Mouse (Mus musculus) cerebellum, adult 2 months (tissue): ENCODE data around the gene Sult1e1. TPM values are rescaled to one million over a fixed set of nuclear protein-coding genes. Genes with fewer than 3 reads are reported as not detected.

ENCODE experiments used
- DNase-seq, 2 experiments: peaks; one replicate each; pipeline ENCODE4 v3.0.0; 2021
- H3K27ac ChIP-seq: fragments of 200-500 bp; 2 replicates; pipeline ENCODE4 v1.5.1; 2012; ENCODE audit warnings: low read length, control low read depth, inconsistent platforms; ENCODE audit not compliant: insufficient read depth
- H3K27me3 ChIP-seq: fragments of 200-500 bp; 2 replicates; pipeline ENCODE4 v1.6.1; 2012; ENCODE audit warnings: inconsistent platforms, mild to moderate bottlenecking, low read length, moderate library complexity; ENCODE audit not compliant: control insufficient read depth, insufficient read depth
- H3K4me1 ChIP-seq: fragments of 200-500 bp; 2 replicates; pipeline ENCODE4 v1.6.1; 2011; ENCODE audit warnings: low read length; ENCODE audit not compliant: control insufficient read depth, insufficient read depth
- H3K4me3 ChIP-seq: fragments of 200-500 bp; replicated peaks from 2 replicates; pipeline ENCODE3; 2011; ENCODE audit warnings: mild to moderate bottlenecking, low read depth, low read length, control low read depth; ENCODE audit not compliant: insufficient read depth
- CTCF ChIP-seq: fragments of 200-500 bp; IDR thresholded peaks from 2 replicates; pipeline ENCODE4 v1.5.1; 2011; ENCODE audit warnings: low read depth, mild to moderate bottlenecking, control low read depth, low read length, moderate library complexity, borderline replicate concordance; ENCODE audit not compliant: insufficient read depth
- POLR2A ChIP-seq: fragments of 200-500 bp; IDR thresholded peaks from 2 replicates; pipeline ENCODE4 v1.6.1; 2011; ENCODE audit warnings: low read length, control low read depth, borderline replicate concordance; ENCODE audit not compliant: insufficient read depth
- WGBS: fragments of 180-500 bp; shearing (Covaris S2); methylation state at CpG from one replicate; pipeline ENCODE4 v1.1.7; 2018; 5-methylcytosine and 5-hydroxymethylcytosine counted together
- polyA plus RNA-seq: library from polyadenylated mRNA; depleted of rRNA; stranded (reverse); fragments of >200 nt; gene quantifications from 2 replicates; pipeline ENCODE4 v1.2.3, GENCODE M21; 2012

Gene Sult1e1
- polyA plus RNA-seq, 1 experiment = not detected

- DNase-seq = no peak
- WGBS = 72% methylated on average over 5 of the region's 5 CpGs
- Histone ChIP-seq H3K27me3 (no peaks in the 10 kb centered on the region), H3K4me1 (no peaks in the 10 kb centered on the region), H3K27ac (no peak overlapping the region), H3K4me3 (no peak overlapping the region)
- TF ChIP-seq POLR2A = no peak
- no peak for TF ChIP-seq CTCF
These were observed 17.9 kb downstream of the Sult1e1 start for GRCm38 (mm10) chr5:87573490-87573889.

DNA sequence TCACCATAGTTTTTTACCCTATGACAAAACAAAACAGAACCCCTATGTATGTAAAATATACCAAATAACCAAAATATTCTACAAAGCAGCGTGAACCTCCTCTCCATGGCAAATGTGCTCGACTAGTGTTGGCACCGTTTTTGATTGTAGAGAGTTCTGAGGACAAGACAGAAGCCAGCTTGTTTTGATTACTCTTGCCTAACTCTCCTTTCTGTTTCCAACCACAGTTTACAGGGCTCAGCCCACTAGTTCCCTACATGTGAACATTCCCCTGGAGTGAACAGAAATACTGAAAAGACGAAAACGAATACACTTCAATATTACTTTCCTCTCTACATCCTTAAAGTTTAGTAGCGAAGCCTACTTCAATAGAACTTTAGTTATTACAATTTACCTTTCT lies 18.6 kb downstream of the Sult1e1 start:
- TF ChIP-seq POLR2A = no peak
- TF ChIP-seq CTCF = no peak
- H3K4me1 ChIP-seq = no peaks in the 10 kb centered on the region
- 79% methylated on average over 6 of the region's 6 CpGs for WGBS

DNA sequence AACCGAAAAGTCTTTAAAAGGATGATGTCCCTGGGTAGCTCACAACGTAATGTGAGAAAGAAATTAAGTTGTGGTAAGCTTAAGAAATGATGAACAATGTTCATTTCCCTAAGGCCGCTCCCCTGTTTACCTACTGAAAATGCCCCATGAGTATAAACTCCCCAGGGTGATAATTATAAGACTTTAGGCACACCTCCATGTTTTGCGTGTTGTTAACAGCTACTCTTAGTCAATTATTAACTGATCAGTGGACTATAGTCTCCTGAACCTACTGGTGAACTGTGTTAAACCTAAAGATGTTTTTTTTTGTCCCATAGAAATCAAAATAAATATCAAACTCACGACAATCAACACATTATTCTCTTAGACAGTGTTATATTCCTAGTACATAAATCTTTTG lies 22.5 kb downstream of the Sult1e1 start, which contains the start of gene Sult1d1:
TSS of gene Sult1d1 (minus strand) at position 183 of the 400 bp plus-strand sequence.
- TF ChIP-seq CTCF = no peak
- TF ChIP-seq POLR2A = no peak

More for the DNA sequence above, 18.6 kb downstream of the Sult1e1 start:
- Histone ChIP-seq H3K27ac (no peak overlapping the region), H3K27me3 (no peaks in the 10 kb centered on the region), H3K4me3 (no peak overlapping the region)
- no peak for DNase-seq

DNA sequence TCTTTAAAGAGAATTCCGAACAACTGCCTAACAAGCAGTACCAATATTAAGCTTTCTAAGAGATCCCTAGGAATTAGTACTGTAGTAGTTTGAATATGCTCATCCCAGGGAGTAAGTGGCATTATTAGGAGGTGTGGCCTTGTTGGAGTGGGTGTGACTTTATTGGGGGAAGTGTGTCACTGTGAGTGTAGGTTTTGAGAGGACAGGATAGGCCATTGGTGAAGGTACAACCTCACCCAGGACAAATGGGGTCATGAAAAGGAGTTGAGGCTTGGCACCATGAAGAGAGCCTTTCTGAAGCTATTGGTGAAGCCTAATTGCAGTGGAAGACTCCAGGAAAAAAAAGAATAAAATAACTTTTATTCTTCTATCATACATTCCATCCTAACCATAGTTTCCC lies 24.1 kb downstream of the Sult1e1 start:
- DNase-seq = no peak
- H3K4me1 ChIP-seq = no peaks in the 10 kb centered on the region
- 80% methylated on average over 1 of the region's 1 CpGs for WGBS
- H3K4me3 ChIP-seq = no peak overlapping the region
- H3K27me3 ChIP-seq = no peaks in the 10 kb centered on the region
- no peak for TF ChIP-seq CTCF
- TF ChIP-seq POLR2A = no peak
- H3K27ac ChIP-seq = no peak overlapping the region

More for the DNA sequence above, 22.5 kb downstream of the Sult1e1 start, which contains the start of gene Sult1d1:
- WGBS = 87% methylated on average over 5 of the region's 5 CpGs
- DNase-seq = no peak
- Histone ChIP-seq H3K4me3 (no peak within 1 kb of the TSS), H3K27me3 (no peaks in the 10 kb centered on the region), H3K27ac (no peak within 1 kb of the TSS), H3K4me1 (no peaks in the 10 kb centered on the region)

DNA sequence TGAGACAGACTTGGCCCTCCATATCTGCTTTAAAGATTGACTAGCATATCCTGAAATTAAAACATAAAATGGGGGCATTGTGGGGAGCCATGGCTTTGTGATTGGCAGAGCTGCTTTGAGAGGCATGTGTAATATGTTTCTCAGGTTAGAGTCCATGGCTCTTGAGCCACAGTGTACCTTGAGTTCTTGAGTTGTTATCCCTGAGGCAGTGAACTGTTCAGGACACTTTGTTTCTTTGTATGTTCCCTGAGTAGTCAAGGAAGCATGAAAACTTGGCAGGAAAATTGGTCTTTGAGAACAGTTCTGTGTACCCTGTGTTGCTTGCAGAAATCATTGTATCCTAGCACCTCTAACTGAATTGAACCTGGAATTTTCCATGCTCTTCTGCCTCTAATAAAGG lies 28.4 kb downstream of the Sult1e1 start:
- no peaks in the 10 kb centered on the region for H3K27me3 ChIP-seq
- H3K27ac ChIP-seq = no peak overlapping the region
- DNase-seq = no peak
- no peak overlapping the region for H3K4me3 ChIP-seq
- TF ChIP-seq CTCF (no peak), POLR2A (no peak)
- no peaks in the 10 kb centered on the region for H3K4me1 ChIP-seq

GRCm38 (mm10) chr5:87562526-87562925 lies 28.9 kb downstream of the Sult1e1 start:
- TF ChIP-seq CTCF (no peak), POLR2A (no peak)
- 77% methylated on average over 4 of the region's 4 CpGs for WGBS
- H3K4me3 ChIP-seq = no peak overlapping the region
- no peaks in the 10 kb centered on the region for H3K4me1 ChIP-seq
- no peak overlapping the region for H3K27ac ChIP-seq
- no peaks in the 10 kb centered on the region for H3K27me3 ChIP-seq
- no peak for DNase-seq

- Histone ChIP-seq H3K27ac (no peak overlapping the region), H3K4me3 (no peak overlapping the region), H3K27me3 (no peaks in the 10 kb centered on the region), H3K4me1 (no peaks in the 10 kb centered on the region)
- TF ChIP-seq POLR2A (no peak), CTCF (no peak)
- 74% methylated on average over 5 of the region's 5 CpGs for WGBS
- DNase-seq = no peak
These were observed 31.2 kb downstream of the Sult1e1 start for GRCm38 (mm10) chr5:87560145-87560544.

GRCm38 (mm10) chr5:87550935-87551334 lies 40.5 kb downstream of the Sult1e1 start:
- H3K4me1 ChIP-seq = no peaks in the 10 kb centered on the region
- H3K27ac ChIP-seq = no peak overlapping the region
- no peaks in the 10 kb centered on the region for H3K27me3 ChIP-seq
- no peak overlapping the region for H3K4me3 ChIP-seq
- WGBS = 35% methylated on average over 1 of the region's 1 CpGs
- DNase-seq = no peak
- TF ChIP-seq CTCF (no peak), POLR2A (no peak)

DNA sequence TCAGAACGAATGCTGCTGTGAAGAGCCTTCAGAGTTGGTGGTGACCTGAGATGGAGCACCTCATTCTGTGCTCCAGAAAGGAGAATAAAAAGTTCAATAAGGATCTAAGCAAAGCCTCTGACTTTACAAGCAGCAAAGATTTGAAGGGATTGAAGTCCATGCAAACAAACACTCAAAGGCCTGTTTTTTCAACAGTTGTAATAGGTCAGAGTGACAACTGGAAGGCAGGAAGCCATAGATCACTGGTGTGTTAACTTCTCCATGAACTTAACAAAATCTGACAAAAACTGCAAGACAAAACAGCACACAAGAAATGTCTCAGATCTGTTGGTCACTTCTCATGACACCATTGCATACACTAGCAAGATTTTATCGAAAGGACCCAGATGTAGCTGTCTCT lies 53.3 kb downstream of the Sult1e1 start, which contains the start of gene Sult1b1:
TSS of gene Sult1b1 (minus strand) at position 85 of the 400 bp plus-strand sequence.
- no peak within 1 kb of the TSS for H3K27ac ChIP-seq

More for the DNA sequence above, 53.3 kb downstream of the Sult1e1 start, which contains the start of gene Sult1b1:
- H3K4me1 ChIP-seq = no peaks in the 10 kb centered on the region
- WGBS = 92% methylated on average over 2 of the region's 2 CpGs
- H3K4me3 ChIP-seq = no peak within 1 kb of the TSS
- no peak for DNase-seq
- no peak for TF ChIP-seq CTCF
- TF ChIP-seq POLR2A = no peak
- H3K27me3 ChIP-seq = no peaks in the 10 kb centered on the region
